ENCODE assay signal across 8 mouse cellular contexts in genomic region chr14:52014271-52014760, GRCm38 (mm10). TPM values are rescaled to one million over a fixed set of nuclear protein-coding genes. Genes with fewer than 3 reads are reported as not detected.
DNase-seq lines count a peak whose midpoint lies in the region; ATAC-seq lines count a peak whose summit lies in the region.

No protein-coding gene starts in this region.

- H3K27me3 ChIP-seq in kidney, embryonic 14.5 days (ENCODE audit: control insufficient read depth, insufficient read depth, low read length), result no peaks in the 10 kb centered on the region
- H3K27me3 ChIP-seq in embryonic facial prominence, embryonic 11.5 days (ENCODE audit: control insufficient read depth, insufficient read depth, low read length), result no peaks in the 10 kb centered on the region
- H3K27me3 ChIP-seq in hindbrain, embryonic 14.5 days (ENCODE audit: control insufficient read depth, insufficient read depth, low read length), result no peaks in the 10 kb centered on the region
- no peaks in the 10 kb centered on the region for H3K27me3 ChIP-seq in midbrain, embryonic 15.5 days (replicated peaks)

- no peaks in the 10 kb centered on the region for H3K9me3 ChIP-seq in kidney, embryonic 14.5 days (ENCODE audit: control insufficient read depth, low read length)
- no peaks in the 10 kb centered on the region for H3K9me3 ChIP-seq in embryonic facial prominence, embryonic 11.5 days (replicated peaks; ENCODE audit: control insufficient read depth, low read length)
- H3K9me3 ChIP-seq in hindbrain, embryonic 14.5 days (ENCODE audit: control insufficient read depth, low read length), result no peaks in the 10 kb centered on the region
- H3K9me3 ChIP-seq in midbrain, embryonic 15.5 days, result no peaks in the 10 kb centered on the region

- H3K27ac ChIP-seq in kidney, embryonic 14.5 days (ENCODE audit: low read depth, low read length), result peak overlapping the region; percentile 94
- H3K27ac ChIP-seq in embryonic facial prominence, embryonic 11.5 days (replicated peaks; ENCODE audit: low read depth, low read length), result peak overlapping the region; percentile 99
- H3K27ac ChIP-seq in hindbrain, embryonic 14.5 days, result peak overlapping the region; percentile 97
- peak overlapping the region; percentile 98 for H3K27ac ChIP-seq in midbrain, embryonic 15.5 days

- peak overlapping the region; percentile 93 for H3K9ac ChIP-seq in kidney, embryonic 14.5 days (ENCODE audit: low read depth, low read length)
- H3K9ac ChIP-seq in embryonic facial prominence, embryonic 11.5 days (replicated peaks; ENCODE audit: low read length), result peak overlapping the region; percentile 90
- H3K9ac ChIP-seq in hindbrain, embryonic 14.5 days, result peak overlapping the region; percentile 85
- peak overlapping the region; percentile 75 for H3K9ac ChIP-seq in midbrain, embryonic 15.5 days

- peak overlapping the region; percentile 52 for H3K4me2 ChIP-seq in kidney, embryonic 14.5 days (replicated peaks; ENCODE audit: low read depth, low read length)
- peak overlapping the region; percentile 66 for H3K4me2 ChIP-seq in embryonic facial prominence, embryonic 11.5 days (ENCODE audit: low read depth, low read length)
- peak overlapping the region; percentile 56 for H3K4me2 ChIP-seq in hindbrain, embryonic 14.5 days (replicated peaks)
- peak overlapping the region; percentile 67 for H3K4me2 ChIP-seq in midbrain, embryonic 15.5 days

- H3K4me3 ChIP-seq in kidney, embryonic 14.5 days (ENCODE audit: low read length), result peak overlapping the region; percentile 71
- peak overlapping the region; percentile 81 for H3K4me3 ChIP-seq in embryonic facial prominence, embryonic 11.5 days (ENCODE audit: low read depth, low read length)
- H3K4me3 ChIP-seq in hindbrain, embryonic 14.5 days (replicated peaks; ENCODE audit: low read length), result peak overlapping the region; percentile 66
- H3K4me3 ChIP-seq in midbrain, embryonic 15.5 days, result peak overlapping the region; percentile 64

- WGBS in kidney, embryonic 14.5 days, result under 1% methylated on average over 21 of the region's 80 CpGs
- WGBS in embryonic facial prominence, embryonic 11.5 days, result no CpG with 5 or more reads among the region's 80 CpGs
- WGBS in hindbrain, embryonic 14.5 days, result 3% methylated on average over 10 of the region's 80 CpGs
- WGBS in midbrain, embryonic 15.5 days, result under 1% methylated on average over 17 of the region's 80 CpGs

- H3K4me1 ChIP-seq in kidney, embryonic 14.5 days (ENCODE audit: control insufficient read depth, insufficient read depth, low read length), result peaks cover 65% of the 10 kb centered on the region
- peaks cover 9% of the 10 kb centered on the region; the same call in 1 of the 2 replicates for H3K4me1 ChIP-seq in embryonic facial prominence, embryonic 11.5 days (ENCODE audit: control insufficient read depth, insufficient read depth, low read length)
- peaks cover 71% of the 10 kb centered on the region for H3K4me1 ChIP-seq in hindbrain, embryonic 14.5 days (replicated peaks; ENCODE audit: control insufficient read depth, insufficient read depth, low read length)
- H3K4me1 ChIP-seq in midbrain, embryonic 15.5 days, result peaks cover 75% of the 10 kb centered on the region

- ATAC-seq in kidney, embryonic 14.5 days (ENCODE audit: low FRiP score, low TSS enrichment), result peak; percentile 14
- no peak for ATAC-seq in embryonic facial prominence, embryonic 11.5 days (replicated peaks; ENCODE audit: insufficient number of reproducible peaks, low FRiP score, low TSS enrichment, low read depth)
- peak; percentile 18 for ATAC-seq in hindbrain, embryonic 14.5 days (ENCODE audit: low FRiP score)
- no peak for ATAC-seq in midbrain, embryonic 15.5 days (replicated peaks)

- peaks cover 3% of the 10 kb centered on the region; the same call in 1 of the 2 replicates for H3K36me3 ChIP-seq in kidney, embryonic 14.5 days (ENCODE audit: control insufficient read depth, insufficient read depth, low read length)
- no peaks in the 10 kb centered on the region; the same call in 1 of the 2 replicates for H3K36me3 ChIP-seq in embryonic facial prominence, embryonic 11.5 days (replicated peaks; ENCODE audit: control insufficient read depth, insufficient read depth, low read depth, low read length)
- 0 out of 2 replicates have a peak, but pooled peaks cover 3% of the 10 kb centered on the region for H3K36me3 ChIP-seq in hindbrain, embryonic 14.5 days (replicated peaks; ENCODE audit: control insufficient read depth, insufficient read depth)
- no peaks in the 10 kb centered on the region for H3K36me3 ChIP-seq in midbrain, embryonic 15.5 days (replicated peaks)

- no peak for DNase-seq in kidney, adult 18-20 months
- peak; percentile 30 for DNase-seq in embryonic facial prominence, embryonic 11.5 days (ENCODE audit: low spot score)
- no peak for DNase-seq in hindbrain, embryonic 14.5 days (ENCODE audit: low spot score)
- DNase-seq in Muller cell, postnatal 12 days (ENCODE audit: inconsistent ontology term), result no peak
- DNase-seq in frontal cortex, postnatal 14 days (ENCODE audit: low spot score in 2 of 2), result no peak
- no peak for DNase-seq in layer of hippocampus, adult 18-20 months (ENCODE audit: low spot score in 2 of 2)

RNA-seq across cellular contexts. Expression of gene Tmem253, which starts 1.1 kb away (rescaled TPM):
- 0.57 and 1.1 TPM in 2 replicates for polyA plus RNA-seq in kidney, embryonic 14.5 days (2014; fragmentation: Nextera tagmentation; extraction: Ambion mirVana)
- polyA plus RNA-seq in embryonic facial prominence, embryonic 11.5 days (2014; fragmentation: Nextera tagmentation; extraction: Ambion mirVana), result 0.35 and 1.5 TPM in 2 replicates
- 0.29 and 0.37 TPM in 2 replicates for polyA plus RNA-seq in hindbrain, embryonic 14.5 days (2014; fragmentation: Nextera tagmentation; extraction: Ambion mirVana)
- polyA plus RNA-seq in midbrain, embryonic 15.5 days (2015; fragmentation: Nextera tagmentation; extraction: Ambion mirVana), result 0.50 and 0.78 TPM in 2 replicates
- total RNA-seq in layer of hippocampus, adult 18-20 months (2021), result under 1 TPM; 0.63 to 0.92 TPM

RNA-seq across cellular contexts. Expression of gene Zfp219, which starts 6.2 kb away (rescaled TPM):
- 44.5 and 45.5 TPM in 2 replicates for polyA plus RNA-seq in kidney, embryonic 14.5 days (2014; fragmentation: Nextera tagmentation; extraction: Ambion mirVana)
- 54.7 and 63.2 TPM in 2 replicates for polyA plus RNA-seq in embryonic facial prominence, embryonic 11.5 days (2014; fragmentation: Nextera tagmentation; extraction: Ambion mirVana)
- polyA plus RNA-seq in hindbrain, embryonic 14.5 days (2014; fragmentation: Nextera tagmentation; extraction: Ambion mirVana), result 26.4 and 28.7 TPM in 2 replicates
- polyA plus RNA-seq in midbrain, embryonic 15.5 days (2015; fragmentation: Nextera tagmentation; extraction: Ambion mirVana), result 45.9 and 54.5 TPM in 2 replicates
- 10 to 100 TPM; 42.3 to 44.2 TPM for total RNA-seq in layer of hippocampus, adult 18-20 months (2021)

RNA-seq across cellular contexts. Expression of gene Olfr221, which starts 27.9 kb away (rescaled TPM):
- not detected in 2 replicates for polyA plus RNA-seq in kidney, embryonic 14.5 days (2014; fragmentation: Nextera tagmentation; extraction: Ambion mirVana)
- not detected in 2 replicates for polyA plus RNA-seq in embryonic facial prominence, embryonic 11.5 days (2014; fragmentation: Nextera tagmentation; extraction: Ambion mirVana)
- polyA plus RNA-seq in hindbrain, embryonic 14.5 days (2014; fragmentation: Nextera tagmentation; extraction: Ambion mirVana), result not detected in 2 replicates
- polyA plus RNA-seq in midbrain, embryonic 15.5 days (2015; fragmentation: Nextera tagmentation; extraction: Ambion mirVana), result not detected in 2 replicates
- total RNA-seq in layer of hippocampus, adult 18-20 months (2021), result not detected

RNA-seq across cellular contexts. Expression of gene Arhgef40, which starts 29.8 kb away (rescaled TPM):
- polyA plus RNA-seq in kidney, embryonic 14.5 days (2014; fragmentation: Nextera tagmentation; extraction: Ambion mirVana), result 72.4 and 74.9 TPM in 2 replicates
- polyA plus RNA-seq in embryonic facial prominence, embryonic 11.5 days (2014; fragmentation: Nextera tagmentation; extraction: Ambion mirVana), result 82.6 and 91.9 TPM in 2 replicates
- 67.2 and 68.8 TPM in 2 replicates for polyA plus RNA-seq in hindbrain, embryonic 14.5 days (2014; fragmentation: Nextera tagmentation; extraction: Ambion mirVana)
- 89.2 and 90.9 TPM in 2 replicates for polyA plus RNA-seq in midbrain, embryonic 15.5 days (2015; fragmentation: Nextera tagmentation; extraction: Ambion mirVana)
- total RNA-seq in layer of hippocampus, adult 18-20 months (2021), result 10 to 100 TPM; 25.8 to 30.0 TPM

Comparison
In these comparisons a context has a peak if more than half of its experiments do, and no peak if none do; other contexts are left out.
1. ATAC-seq: peak in kidney, embryonic 14.5 days (single experiment) and hindbrain, embryonic 14.5 days (single experiment); none in embryonic facial prominence, embryonic 11.5 days (single experiment) and midbrain, embryonic 15.5 days (single experiment).
2. Peak in every context shown above with its lines, with median percentiles within 50 percentile points of each other: H3K27ac ChIP-seq, H3K4me2 ChIP-seq, H3K4me3 ChIP-seq and H3K9ac ChIP-seq.